Mouse (Mus musculus) hindbrain, embryonic 10.5 days (tissue): ENCODE results near the gene Klc1. TPM values are rescaled to one million over a fixed set of nuclear protein-coding genes. Genes with fewer than 3 reads are reported as not detected.

Experiments
- DNase-seq: peaks from one replicate; pipeline ENCODE4 v3.0.0-alpha.2; 2017; ENCODE audit warnings: low spot score
- H3K27ac ChIP-seq: fragments of 300-500 bp; sonication (generic); 2 replicates; pipeline ENCODE4 v1.5.1; 2016; ENCODE audit warnings: mild to moderate bottlenecking, moderate library complexity
- H3K27me3 ChIP-seq: fragments of 300-500 bp; sonication (generic); 2 replicates; pipeline ENCODE4 v1.6.1; 2016; ENCODE audit warnings: mild to moderate bottlenecking; ENCODE audit not compliant: poor library complexity, insufficient read depth, severe bottlenecking
- H3K36me3 ChIP-seq: fragments of 300-500 bp; sonication (generic); 2 replicates; pipeline ENCODE4 v1.6.1; 2016; ENCODE audit warnings: mild to moderate bottlenecking, moderate library complexity
- H3K4me1 ChIP-seq: fragments of 300-500 bp; sonication (generic); replicated peaks from 2 replicates; pipeline ENCODE4 v1.6.1; 2016; ENCODE audit warnings: mild to moderate bottlenecking
- H3K4me3 ChIP-seq: fragments of 300-500 bp; sonication (generic); 2 replicates; pipeline ENCODE4 v1.5.1; 2016; ENCODE audit warnings: mild to moderate bottlenecking, moderate library complexity
- H3K9me3 ChIP-seq: fragments of 300-500 bp; sonication (generic); 2 replicates; pipeline ENCODE4 v1.6.1; 2016; ENCODE audit warnings: mild to moderate bottlenecking, moderate library complexity
- WGBS: fragments of 180-500 bp; shearing (Covaris S2); methylation state at CpG from one replicate; pipeline ENCODE4 v1.1.7; 2016; 5-methylcytosine and 5-hydroxymethylcytosine counted together
- polyA plus RNA-seq: library from polyadenylated mRNA; unstranded; fragments of >200 nt; fragmentation: Nextera tagmentation; extraction: Ambion mirVana; gene quantifications from 2 replicates; pipeline ENCODE4 v1.2.1, GENCODE M21; 2016

The Klc1 gene
- polyA plus RNA-seq, 1 experiment from 2014 or later: 303 TPM

- H3K27ac ChIP-seq: no peak overlapping the region
- no peak overlapping the region for H3K4me3 ChIP-seq
- no peak for DNase-seq
- 94% methylated on average over 7 of the region's 7 CpGs for WGBS
- 0 out of 2 replicates have a peak, but pooled peaks cover 3% of the 10 kb centered on the region for H3K4me1 ChIP-seq
- H3K27me3 ChIP-seq: no peaks in the 10 kb centered on the region
- H3K9me3 ChIP-seq: no peaks in the 10 kb centered on the region
- H3K36me3 ChIP-seq: peaks cover 100% of the 10 kb centered on the region
Measured at GRCm38 (mm10) chr12:111790631-111791030, 32.0 kb downstream of the Klc1 start.

DNA sequence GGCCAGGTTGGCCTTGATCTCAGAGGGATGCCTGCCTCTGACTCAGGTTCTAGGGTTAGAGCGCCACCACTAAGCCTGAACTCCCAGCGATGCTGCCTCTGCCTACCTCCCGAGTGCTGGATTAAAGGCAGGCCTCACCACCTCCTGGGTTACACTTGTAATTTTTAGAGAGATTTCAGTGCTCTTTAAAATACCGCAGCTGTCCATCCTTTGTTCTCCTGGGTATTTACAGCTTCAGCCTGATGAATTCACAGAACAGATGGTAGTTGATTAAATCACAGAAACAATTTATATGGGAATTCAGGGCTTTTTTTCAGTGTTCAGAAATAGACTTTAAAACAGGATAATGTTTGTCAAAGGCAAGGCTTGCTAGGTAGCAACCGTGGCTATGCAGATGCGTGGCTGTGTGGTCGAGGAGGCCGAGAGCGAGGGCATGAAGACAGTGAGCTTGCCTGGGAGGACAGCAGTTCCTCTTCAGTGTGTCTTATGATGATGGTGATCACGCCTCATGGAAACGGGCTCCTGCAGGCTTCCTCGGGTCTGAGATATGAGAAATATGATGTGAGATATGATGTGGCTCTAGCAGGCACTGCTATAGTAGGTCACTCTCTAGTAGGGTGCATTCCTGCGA, 32.9 kb downstream of the Klc1 start:
- Histone ChIP-seq H3K27me3 (no peaks in the 10 kb centered on the region), H3K27ac (no peak overlapping the region), H3K4me3 (no peak overlapping the region), H3K4me1 (0 out of 2 replicates have a peak, but pooled peaks cover 3% of the 10 kb centered on the region), H3K36me3 (peaks cover 100% of the 10 kb centered on the region), H3K9me3 (no peaks in the 10 kb centered on the region)
- 95% methylated on average over 13 of the region's 13 CpGs for WGBS
- no peak for DNase-seq

DNA sequence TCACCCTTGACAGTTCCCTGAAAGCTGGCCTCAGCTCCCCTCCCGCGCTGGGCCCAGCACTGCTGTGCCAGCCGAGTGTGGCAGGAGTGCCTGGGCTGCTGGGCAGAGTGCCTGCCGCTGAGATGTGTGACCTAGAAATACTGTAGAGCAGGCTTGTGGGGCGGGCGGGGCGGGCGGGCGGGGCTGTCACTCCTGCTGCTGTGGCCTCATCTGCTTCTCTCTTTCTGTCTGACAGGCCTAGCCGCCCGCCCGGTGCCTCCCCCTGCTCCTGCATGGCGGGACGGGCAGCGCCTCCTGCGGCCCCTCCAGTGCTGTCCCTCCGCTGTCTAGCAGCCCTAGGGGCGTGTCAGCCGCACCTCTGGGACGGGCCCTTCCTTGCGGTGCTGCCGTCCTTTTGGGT, 35.5 kb downstream of the Klc1 start:
- 80% methylated on average over 20 of the region's 22 CpGs for WGBS
- 0 out of 2 replicates have a peak, but pooled peaks cover 3% of the 10 kb centered on the region for H3K4me1 ChIP-seq

DNA sequence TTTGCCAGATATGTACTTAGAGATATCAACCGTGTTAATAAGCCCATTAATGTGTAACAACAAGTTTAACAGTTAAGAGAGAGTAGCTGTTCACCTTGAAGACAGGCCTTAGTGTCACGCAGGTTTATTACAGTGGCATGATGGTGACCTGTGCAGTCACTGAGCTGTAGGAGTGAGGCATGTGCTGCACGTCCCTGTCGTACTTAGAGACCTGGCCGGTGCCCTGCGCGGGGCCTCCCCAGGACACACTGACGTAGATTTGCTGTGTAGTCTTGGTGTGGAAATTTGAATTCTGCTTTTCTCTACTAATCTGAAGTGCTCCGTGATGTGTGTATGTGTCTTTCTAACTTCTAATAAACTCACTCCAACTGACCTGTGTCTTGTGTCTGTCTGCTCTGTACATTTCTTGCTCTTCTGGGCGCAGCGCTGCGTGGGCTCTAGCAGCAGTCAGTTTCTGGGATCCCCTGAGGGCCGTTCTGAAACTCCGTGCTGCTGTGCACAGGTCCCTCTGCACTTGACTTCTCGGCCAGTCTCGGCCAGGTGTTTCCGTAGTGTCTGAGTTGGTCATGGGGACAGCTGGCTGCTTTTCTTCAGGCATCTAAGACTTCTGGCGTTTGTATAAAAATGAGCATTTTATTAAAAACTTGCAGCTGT, 36.0 kb downstream of the Klc1 start:
- peaks cover 99% of the 10 kb centered on the region for H3K36me3 ChIP-seq
- no peak overlapping the region for H3K4me3 ChIP-seq
- H3K27me3 ChIP-seq: no peaks in the 10 kb centered on the region
- H3K4me1 ChIP-seq: 0 out of 2 replicates have a peak, but pooled peaks cover 3% of the 10 kb centered on the region
- no peak overlapping the region for H3K27ac ChIP-seq
- DNase-seq: no peak
- no peaks in the 10 kb centered on the region for H3K9me3 ChIP-seq
- 95% methylated on average over 18 of the region's 18 CpGs for WGBS

More for the DNA sequence above, 35.5 kb downstream of the Klc1 start:
- H3K9me3 ChIP-seq: no peaks in the 10 kb centered on the region
- no peak overlapping the region for H3K4me3 ChIP-seq
- H3K27ac ChIP-seq: no peak overlapping the region
- peaks cover 100% of the 10 kb centered on the region for H3K36me3 ChIP-seq
- H3K27me3 ChIP-seq: no peaks in the 10 kb centered on the region
- no peak for DNase-seq

- H3K36me3 ChIP-seq: peaks cover 99% of the 10 kb centered on the region
- no peaks in the 10 kb centered on the region for H3K9me3 ChIP-seq
- H3K27ac ChIP-seq: no peak overlapping the region
- H3K27me3 ChIP-seq: no peaks in the 10 kb centered on the region
- H3K4me3 ChIP-seq: no peak overlapping the region
- no peak for DNase-seq
- H3K4me1 ChIP-seq: 0 out of 2 replicates have a peak, but pooled peaks cover 3% of the 10 kb centered on the region
- WGBS: 92% methylated on average over 28 of the region's 28 CpGs
Measured at GRCm38 (mm10) chr12:111795180-111795895, 36.7 kb downstream of the Klc1 start.

DNA sequence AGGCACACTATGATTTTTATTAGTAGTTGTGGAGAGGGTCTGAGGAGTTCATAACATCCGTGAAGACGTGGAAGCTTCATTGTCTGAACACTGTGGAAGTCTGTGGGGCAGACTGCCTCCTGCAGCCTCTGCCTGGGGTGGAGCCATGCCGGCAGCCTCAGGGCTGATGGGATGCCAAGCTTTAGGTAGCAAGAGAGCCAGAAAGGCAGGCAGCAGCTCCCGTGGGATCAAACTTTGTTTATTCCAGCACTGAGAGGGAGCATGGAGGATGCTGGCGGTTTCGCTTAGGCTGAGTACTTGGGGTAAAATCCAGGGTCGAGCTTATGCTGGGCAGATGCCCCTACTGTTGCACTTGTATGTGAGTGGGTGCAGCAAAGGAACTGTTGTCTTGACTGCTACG, 38.6 kb downstream of the Klc1 start:
- no peak for DNase-seq
- Histone ChIP-seq H3K9me3 (no peaks in the 10 kb centered on the region), H3K36me3 (peaks cover 99% of the 10 kb centered on the region), H3K27me3 (no peaks in the 10 kb centered on the region), H3K27ac (no peak overlapping the region), H3K4me1 (no peaks in the 10 kb centered on the region), H3K4me3 (no peak overlapping the region)
- 87% methylated on average over 8 of the region's 8 CpGs for WGBS

DNA sequence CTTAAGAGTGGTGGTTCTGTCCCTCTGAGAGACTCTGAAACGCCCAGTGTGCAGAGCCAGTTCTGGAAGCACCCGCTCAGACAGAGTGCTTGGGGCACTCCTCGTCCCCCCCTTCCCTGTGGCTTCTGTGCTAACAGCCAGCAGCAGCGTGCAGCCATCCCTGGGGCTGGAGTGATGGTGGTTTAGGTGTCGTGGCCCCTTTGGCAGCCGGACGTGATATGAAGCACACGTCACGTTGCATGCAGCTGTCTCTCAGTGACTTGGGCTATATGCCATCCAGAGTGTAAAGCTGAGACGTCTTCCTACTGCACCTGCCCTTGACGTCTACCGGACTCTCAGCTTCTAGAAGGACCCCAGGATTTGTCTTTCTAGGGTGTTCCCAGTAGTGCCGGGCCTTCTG, 39.8 kb downstream of the Klc1 start:
- no peaks in the 10 kb centered on the region for H3K9me3 ChIP-seq
- H3K4me1 ChIP-seq: no peaks in the 10 kb centered on the region
- WGBS: 95% methylated on average over 13 of the region's 13 CpGs
- no peak for DNase-seq
- no peak overlapping the region for H3K4me3 ChIP-seq
- no peak overlapping the region for H3K27ac ChIP-seq
- no peaks in the 10 kb centered on the region for H3K27me3 ChIP-seq
- peaks cover 99% of the 10 kb centered on the region for H3K36me3 ChIP-seq

- H3K36me3 ChIP-seq: peaks cover 99% of the 10 kb centered on the region
- no peak for DNase-seq
- WGBS: 91% methylated on average over 10 of the region's 10 CpGs
Measured at GRCm38 (mm10) chr12:111800459-111801183, 42.0 kb downstream of the Klc1 start.

GRCm38 (mm10) chr12:111803538-111803937, 44.9 kb downstream of the Klc1 start:
- Histone ChIP-seq H3K4me1 (no peaks in the 10 kb centered on the region), H3K27me3 (no peaks in the 10 kb centered on the region), H3K9me3 (no peaks in the 10 kb centered on the region), H3K27ac (no peak overlapping the region), H3K4me3 (no peak overlapping the region), H3K36me3 (peaks cover 99% of the 10 kb centered on the region)
- DNase-seq: no peak
- 89% methylated on average over 5 of the region's 5 CpGs for WGBS

More at GRCm38 (mm10) chr12:111800459-111801183, 42.0 kb downstream of the Klc1 start:
- H3K9me3 ChIP-seq: no peaks in the 10 kb centered on the region
- H3K27me3 ChIP-seq: no peaks in the 10 kb centered on the region
- H3K4me1 ChIP-seq: no peaks in the 10 kb centered on the region
- no peak overlapping the region for H3K27ac ChIP-seq
- no peak overlapping the region for H3K4me3 ChIP-seq

DNA sequence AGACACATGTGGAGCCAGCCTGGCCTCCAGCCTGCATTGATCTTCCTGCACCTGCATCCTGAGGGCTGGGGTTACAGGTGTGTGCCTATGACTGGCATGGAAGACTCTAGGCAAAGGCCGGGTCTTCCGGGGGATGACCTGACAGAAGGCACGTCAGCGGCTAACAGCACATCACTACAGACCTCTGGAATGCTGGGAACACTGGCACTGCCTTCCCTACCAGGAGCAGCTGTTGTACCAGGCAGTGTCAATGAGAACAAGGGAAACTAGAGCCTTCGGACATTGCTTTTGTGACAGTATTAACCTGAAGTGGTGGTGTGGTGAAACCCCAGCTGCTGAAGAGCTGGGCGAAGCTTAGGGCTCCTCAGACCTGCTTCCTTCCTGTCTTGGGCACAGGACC, 50.1 kb downstream of the Klc1 start:
- Histone ChIP-seq H3K9me3 (no peaks in the 10 kb centered on the region), H3K27me3 (no peaks in the 10 kb centered on the region), H3K4me3 (no peak overlapping the region), H3K36me3 (peaks cover 78% of the 10 kb centered on the region), H3K27ac (no peak overlapping the region), H3K4me1 (peaks cover 40% of the 10 kb centered on the region)
- 93% methylated on average over 6 of the region's 6 CpGs for WGBS
- no peak for DNase-seq

DNA sequence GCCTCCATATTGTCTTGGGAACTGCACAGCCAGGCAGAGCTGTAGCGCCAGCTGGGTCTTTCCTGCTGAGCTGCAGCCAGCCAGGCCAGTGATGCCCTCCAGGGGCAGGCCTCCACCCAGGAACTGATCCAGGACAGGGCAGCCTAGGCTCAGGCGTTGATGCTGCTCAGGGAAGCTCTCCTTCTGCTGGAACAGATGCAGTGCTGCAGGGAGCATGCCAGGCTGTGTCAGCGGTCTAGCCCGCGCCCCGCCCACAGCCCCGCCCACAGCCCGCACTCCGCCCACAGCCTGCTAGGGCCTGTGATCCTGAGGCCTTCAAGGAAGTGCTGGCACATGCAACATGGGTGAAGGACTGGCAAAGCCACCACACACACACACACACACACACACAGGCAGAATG, 51.1 kb downstream of the Klc1 start:
- peaks cover 45% of the 10 kb centered on the region for H3K4me1 ChIP-seq
- H3K27ac ChIP-seq: peak overlapping the region; percentile 54
- peaks cover 68% of the 10 kb centered on the region for H3K36me3 ChIP-seq
- no peaks in the 10 kb centered on the region for H3K27me3 ChIP-seq
- peak overlapping the region; percentile 16; the same call in 1 of the 2 replicates for H3K4me3 ChIP-seq
- DNase-seq: peak; percentile 82
- 5% methylated on average over 9 of the region's 9 CpGs for WGBS
- no peaks in the 10 kb centered on the region for H3K9me3 ChIP-seq

GRCm38 (mm10) chr12:111812075-111812474, 53.4 kb downstream of the Klc1 start:
- no peak overlapping the region for H3K27ac ChIP-seq
- peaks cover 46% of the 10 kb centered on the region for H3K36me3 ChIP-seq
- H3K27me3 ChIP-seq: no peaks in the 10 kb centered on the region
- no peak for DNase-seq
- 89% methylated on average over 13 of the region's 13 CpGs for WGBS
- H3K4me3 ChIP-seq: no peak overlapping the region
- peaks cover 68% of the 10 kb centered on the region for H3K4me1 ChIP-seq
- H3K9me3 ChIP-seq: no peaks in the 10 kb centered on the region
